Mouse (Mus musculus): ENCODE results near the gene Ghrhr. TPM values are rescaled to one million over a fixed set of nuclear protein-coding genes. Genes with fewer than 3 reads are reported as not detected.

The Ghrhr gene
- polyA plus RNA-seq, 1 experiment from 2014 or later = not detected

GRCm38 (mm10) chr6:55355575-55355974, 20.5 kb upstream of the Ghrhr start:
- Histone ChIP-seq H3K36me3 (no peaks in the 10 kb centered on the region), H3K4me1 (peaks cover 5% of the 10 kb centered on the region; the same call in 1 of the 2 replicates), H3K27me3 (no peaks in the 10 kb centered on the region), H3K9ac (no peak overlapping the region), H3K9me3 (replicated peaks) (no peaks in the 10 kb centered on the region), H3K4me2 (replicated peaks) (no peak overlapping the region), H3K4me3 (no peak overlapping the region), H3K27ac (no peak overlapping the region)
- 85% methylated on average over 7 of the region's 7 CpGs for WGBS
- no peak for ATAC-seq (ENCODE audit: low FRiP score)

DNA sequence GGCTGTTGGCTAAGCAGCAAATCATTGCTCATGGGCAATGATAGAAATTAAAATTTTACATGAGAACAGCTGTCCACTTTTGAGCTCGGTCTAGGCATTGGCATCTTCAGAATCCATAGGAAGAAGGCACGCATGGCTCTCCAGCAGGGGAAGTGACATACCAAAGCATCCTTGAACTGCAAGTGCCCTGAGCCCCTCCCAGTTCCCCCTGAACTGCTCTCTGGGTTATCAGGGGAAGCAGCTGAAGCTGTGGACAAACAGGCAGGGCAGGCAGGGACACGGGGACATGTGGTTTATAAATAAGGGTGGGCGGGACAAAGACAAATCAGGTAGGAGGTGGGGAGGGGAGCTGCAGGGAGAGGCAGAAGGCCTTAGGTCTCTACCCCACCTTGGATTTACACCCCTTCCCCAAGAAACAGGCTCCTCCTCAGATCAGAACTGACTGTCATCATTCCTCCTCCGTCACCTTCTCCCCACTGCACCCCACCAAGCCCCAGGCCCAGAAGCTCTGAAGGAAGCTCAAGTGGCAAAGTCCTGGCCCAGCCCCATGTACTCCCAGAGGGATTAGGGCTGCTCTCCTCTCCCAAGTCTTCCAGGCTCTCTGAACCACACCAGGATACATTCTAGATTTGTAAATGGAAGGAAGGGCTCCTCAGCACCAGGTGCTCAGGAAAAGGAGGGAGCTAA, 19.9 kb upstream of the Ghrhr start:
- H3K4me1 ChIP-seq = peaks cover 5% of the 10 kb centered on the region; the same call in 1 of the 2 replicates
- no peak overlapping the region for H3K9ac ChIP-seq
- no peak for ATAC-seq (ENCODE audit: low FRiP score)
- 64% methylated on average over 5 of the region's 5 CpGs for WGBS
- no peak overlapping the region for H3K4me2 ChIP-seq (replicated peaks)
- no peaks in the 10 kb centered on the region for H3K9me3 ChIP-seq (replicated peaks)
- no peak overlapping the region for H3K27ac ChIP-seq
- H3K4me3 ChIP-seq = no peak overlapping the region
- H3K27me3 ChIP-seq = no peaks in the 10 kb centered on the region
- H3K36me3 ChIP-seq = no peaks in the 10 kb centered on the region

GRCm38 (mm10) chr6:55356976-55357635, 19.0 kb upstream of the Ghrhr start:
- Histone ChIP-seq H3K27ac (no peak overlapping the region), H3K27me3 (no peaks in the 10 kb centered on the region), H3K36me3 (no peaks in the 10 kb centered on the region), H3K9me3 (replicated peaks) (no peaks in the 10 kb centered on the region), H3K4me3 (no peak overlapping the region), H3K4me1 (peaks cover 5% of the 10 kb centered on the region; the same call in 1 of the 2 replicates), H3K4me2 (replicated peaks) (no peak overlapping the region), H3K9ac (no peak overlapping the region)
- WGBS = 66% methylated on average over 5 of the region's 5 CpGs
- ATAC-seq (ENCODE audit: low FRiP score) = 0 out of 2 replicates have a peak, but pooled peaks have one; percentile 33

- 53% methylated on average over 6 of the region's 6 CpGs for WGBS
- Histone ChIP-seq H3K9me3 (replicated peaks) (no peaks in the 10 kb centered on the region), H3K4me1 (peaks cover 5% of the 10 kb centered on the region; the same call in 1 of the 2 replicates), H3K4me3 (no peak overlapping the region), H3K27me3 (no peaks in the 10 kb centered on the region), H3K27ac (no peak overlapping the region), H3K9ac (no peak overlapping the region), H3K4me2 (replicated peaks) (no peak overlapping the region), H3K36me3 (no peaks in the 10 kb centered on the region)
- no peak for ATAC-seq (ENCODE audit: low FRiP score)
These were observed 18.5 kb upstream of the Ghrhr start for GRCm38 (mm10) chr6:55357636-55358031.

GRCm38 (mm10) chr6:55358731-55359143, 17.4 kb upstream of the Ghrhr start:
- Histone ChIP-seq H3K36me3 (no peaks in the 10 kb centered on the region), H3K27ac (no peak overlapping the region), H3K4me1 (peaks cover 5% of the 10 kb centered on the region; the same call in 1 of the 2 replicates), H3K9ac (no peak overlapping the region), H3K9me3 (replicated peaks) (no peaks in the 10 kb centered on the region), H3K4me2 (replicated peaks) (no peak overlapping the region), H3K4me3 (no peak overlapping the region), H3K27me3 (no peaks in the 10 kb centered on the region)
- ATAC-seq (ENCODE audit: low FRiP score) = no peak
- WGBS = 23% methylated on average over 2 of the region's 2 CpGs

DNA sequence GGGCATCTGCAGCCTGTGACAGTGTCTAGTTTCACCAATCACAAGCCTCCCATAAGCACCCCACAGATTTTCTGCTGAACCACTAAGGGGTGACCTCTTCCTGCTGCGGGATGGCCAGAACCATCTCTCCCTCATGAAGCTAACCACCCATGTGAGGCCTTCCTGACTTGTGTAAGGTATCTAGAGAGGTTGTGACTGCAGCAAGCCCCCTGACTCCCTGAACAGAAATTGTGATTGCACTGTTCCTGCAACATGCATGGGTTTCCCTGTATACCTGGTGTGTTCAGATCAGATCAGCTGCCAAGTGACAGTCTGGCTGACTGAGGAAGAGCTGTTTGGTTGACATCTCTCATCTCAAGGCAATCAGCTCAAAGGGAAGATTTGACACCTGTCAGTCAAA, 13.4 kb upstream of the Ghrhr start:
- H3K36me3 ChIP-seq = no peaks in the 10 kb centered on the region
- no peak overlapping the region for H3K4me3 ChIP-seq
- H3K4me2 ChIP-seq (replicated peaks) = no peak overlapping the region
- WGBS = 91% methylated on average over 1 of the region's 1 CpGs
- H3K27ac ChIP-seq = no peak overlapping the region
- no peak for ATAC-seq (ENCODE audit: low FRiP score)
- H3K27me3 ChIP-seq = no peaks in the 10 kb centered on the region
- H3K9me3 ChIP-seq (replicated peaks) = no peaks in the 10 kb centered on the region
- no peak overlapping the region for H3K9ac ChIP-seq
- peaks cover 1% of the 10 kb centered on the region; the same call in 1 of the 2 replicates for H3K4me1 ChIP-seq

DNA sequence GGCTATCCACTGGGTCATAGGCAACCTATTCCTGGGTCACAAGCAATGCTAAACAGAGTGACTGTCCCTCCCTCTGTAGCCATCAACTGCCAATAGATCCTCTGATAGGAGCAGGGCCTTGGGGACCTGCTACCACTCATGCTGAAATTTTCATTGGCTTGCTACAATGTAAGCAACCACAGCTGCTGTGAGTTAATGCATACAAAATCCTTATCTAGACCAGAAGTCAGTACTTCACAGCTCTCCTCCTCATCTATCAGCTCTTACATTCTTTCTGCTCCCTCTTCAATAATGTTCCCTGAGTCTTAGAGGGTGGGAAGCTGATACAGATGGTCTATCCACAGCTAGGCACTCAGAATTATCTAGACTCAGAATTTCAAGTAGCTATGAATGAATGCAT, 9.0 kb upstream of the Ghrhr start:
- Histone ChIP-seq H3K27me3 (no peaks in the 10 kb centered on the region), H3K27ac (no peak overlapping the region), H3K9me3 (replicated peaks) (no peaks in the 10 kb centered on the region), H3K9ac (no peak overlapping the region), H3K4me1 (no peaks in the 10 kb centered on the region), H3K36me3 (no peaks in the 10 kb centered on the region), H3K4me2 (replicated peaks) (no peak overlapping the region), H3K4me3 (no peak overlapping the region)
- no peak for ATAC-seq (ENCODE audit: low FRiP score)

DNA sequence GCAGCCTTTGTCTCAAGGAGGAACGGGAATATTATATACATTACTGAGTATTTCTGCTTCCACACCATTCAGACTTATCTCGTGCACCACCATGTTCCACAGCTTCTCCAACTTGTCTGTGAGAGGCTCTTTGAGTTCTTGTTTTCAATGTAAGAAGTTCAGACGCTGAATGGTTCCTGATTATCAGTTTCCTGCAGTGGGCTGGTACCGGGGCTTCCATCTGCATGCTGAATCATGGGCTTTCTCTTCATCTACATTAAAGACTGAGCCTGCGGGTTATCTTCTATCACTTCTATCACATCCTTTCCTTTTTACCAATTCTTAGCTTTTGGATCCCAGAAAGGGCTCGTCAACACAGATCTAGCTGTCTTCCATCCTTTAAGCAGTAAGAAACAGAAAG, 5.3 kb upstream of the Ghrhr start:
- no peaks in the 10 kb centered on the region for H3K4me1 ChIP-seq
- no peaks in the 10 kb centered on the region for H3K27me3 ChIP-seq
- H3K9me3 ChIP-seq (replicated peaks) = no peaks in the 10 kb centered on the region
- no peak overlapping the region for H3K27ac ChIP-seq
- H3K4me2 ChIP-seq (replicated peaks) = no peak overlapping the region
- H3K9ac ChIP-seq = no peak overlapping the region
- no peak for ATAC-seq (ENCODE audit: low FRiP score)
- H3K36me3 ChIP-seq = no peaks in the 10 kb centered on the region
- H3K4me3 ChIP-seq = no peak overlapping the region
- 90% methylated on average over 6 of the region's 6 CpGs for WGBS

GRCm38 (mm10) chr6:55376511-55376910, 416 bp downstream of the Ghrhr start:
- no peak for ATAC-seq (ENCODE audit: low FRiP score)
- Histone ChIP-seq H3K27ac (no peak overlapping the region), H3K9me3 (replicated peaks) (no peaks in the 10 kb centered on the region), H3K9ac (no peak overlapping the region), H3K36me3 (no peaks in the 10 kb centered on the region), H3K27me3 (no peaks in the 10 kb centered on the region), H3K4me3 (no peak overlapping the region), H3K4me1 (no peaks in the 10 kb centered on the region), H3K4me2 (replicated peaks) (no peak overlapping the region)
- WGBS = 76% methylated on average over 5 of the region's 5 CpGs

DNA sequence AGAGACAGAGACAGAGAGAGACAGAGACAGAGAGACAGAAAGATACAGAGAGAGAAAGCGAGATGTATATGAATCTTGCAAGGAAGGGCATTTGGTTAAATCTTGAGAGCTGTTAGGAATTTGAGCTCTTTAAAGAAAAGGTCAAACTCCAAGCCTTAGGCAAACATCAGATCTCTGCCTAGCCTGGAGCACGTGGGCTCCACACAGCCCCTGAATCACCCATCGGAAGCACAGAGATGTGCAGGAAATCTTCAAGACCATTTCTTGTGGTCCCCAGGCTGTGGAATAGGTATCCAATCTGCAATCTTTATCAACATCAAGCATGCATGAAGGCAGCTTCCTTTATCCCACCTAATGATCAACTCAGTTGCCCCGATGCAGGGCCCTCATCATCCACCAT, 1.4 kb downstream of the Ghrhr start:
- WGBS = 86% methylated on average over 4 of the region's 4 CpGs
- no peaks in the 10 kb centered on the region for H3K9me3 ChIP-seq (replicated peaks)
- ATAC-seq (ENCODE audit: low FRiP score) = no peak
- no peak overlapping the region for H3K4me2 ChIP-seq (replicated peaks)
- H3K9ac ChIP-seq = no peak overlapping the region
- no peaks in the 10 kb centered on the region for H3K36me3 ChIP-seq
- no peaks in the 10 kb centered on the region for H3K27me3 ChIP-seq
- H3K4me1 ChIP-seq = 0 out of 2 replicates have a peak, but pooled peaks cover 3% of the 10 kb centered on the region
- H3K4me3 ChIP-seq = no peak overlapping the region
- no peak overlapping the region for H3K27ac ChIP-seq

DNA sequence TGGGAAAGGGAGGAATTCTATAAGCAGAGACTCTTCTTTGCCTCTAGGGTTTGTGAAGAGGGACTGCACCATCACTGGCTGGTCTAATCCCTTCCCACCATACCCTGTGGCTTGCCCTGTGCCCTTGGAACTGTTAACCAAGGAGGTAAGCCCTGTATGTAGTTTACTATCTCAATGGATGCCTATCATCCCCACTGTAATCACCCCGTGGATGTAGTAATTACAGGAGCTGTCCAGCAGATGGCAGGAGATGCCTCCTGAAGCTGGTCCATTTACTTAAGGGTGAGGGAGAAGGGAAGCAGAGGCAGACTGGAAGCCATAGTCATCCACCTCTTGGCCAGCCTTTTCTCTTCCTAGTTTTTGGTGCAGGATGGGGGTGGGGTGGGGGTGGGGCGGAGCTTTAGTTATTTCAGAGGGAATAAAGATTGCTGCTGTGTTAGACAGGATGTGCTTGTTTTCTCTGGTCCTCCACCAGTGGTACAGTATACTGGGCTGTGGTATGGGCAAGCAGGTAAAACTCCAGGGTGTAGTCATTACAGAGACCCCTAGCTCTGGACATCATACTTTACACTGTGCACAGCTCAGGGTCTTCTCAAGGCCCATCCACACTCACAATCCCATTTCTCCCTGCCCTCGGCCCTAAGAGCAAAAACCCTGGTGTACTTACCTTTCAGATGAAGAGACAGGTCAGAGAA, 3.7 kb downstream of the Ghrhr start:
- Histone ChIP-seq H3K4me3 (no peak overlapping the region), H3K36me3 (no peaks in the 10 kb centered on the region), H3K4me2 (replicated peaks) (no peak overlapping the region), H3K4me1 (0 out of 2 replicates have a peak, but pooled peaks cover 3% of the 10 kb centered on the region), H3K27me3 (no peaks in the 10 kb centered on the region), H3K9ac (no peak overlapping the region), H3K9me3 (replicated peaks) (no peaks in the 10 kb centered on the region), H3K27ac (no peak overlapping the region)
- peak; percentile 55 for ATAC-seq (ENCODE audit: low FRiP score)
- 45% methylated on average over 3 of the region's 3 CpGs for WGBS

DNA sequence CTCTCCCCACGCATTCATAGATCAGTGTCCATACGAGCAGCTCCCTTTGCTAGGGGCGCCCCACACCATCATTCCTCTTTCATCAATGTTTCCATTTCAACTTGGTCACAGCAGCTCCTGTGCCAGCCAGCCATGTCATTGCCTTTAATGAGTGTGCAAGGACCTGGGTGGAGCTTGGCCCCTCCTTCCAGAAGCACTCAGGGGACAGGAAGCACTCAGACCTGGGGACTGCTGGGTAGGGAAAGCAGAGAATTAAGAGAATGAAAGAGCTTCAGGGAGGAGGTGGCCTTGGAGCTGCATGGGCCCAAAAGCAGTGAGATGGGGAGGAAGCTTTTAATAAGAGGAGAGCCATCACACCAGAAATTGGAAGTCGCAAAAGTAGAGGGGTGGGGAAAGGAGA, 5.9 kb downstream of the Ghrhr start:
- 86% methylated on average over 4 of the region's 4 CpGs for WGBS
- H3K4me3 ChIP-seq = no peak overlapping the region
- 0 out of 2 replicates have a peak, but pooled peaks cover 3% of the 10 kb centered on the region for H3K4me1 ChIP-seq
- no peak for ATAC-seq (ENCODE audit: low FRiP score)
- no peaks in the 10 kb centered on the region for H3K9me3 ChIP-seq (replicated peaks)
- no peak overlapping the region for H3K27ac ChIP-seq
- H3K4me2 ChIP-seq (replicated peaks) = no peak overlapping the region
- H3K9ac ChIP-seq = no peak overlapping the region
- no peaks in the 10 kb centered on the region for H3K36me3 ChIP-seq
- no peaks in the 10 kb centered on the region for H3K27me3 ChIP-seq
